Mouse (Mus musculus): ENCODE data around the gene Tead3. TPM values are rescaled to one million over a fixed set of nuclear protein-coding genes. Genes with fewer than 3 reads are reported as not detected.
A peak's percentile ranks its signal among the peaks of the same experiment; 100 is the strongest.
"Not testable (repeated sequence)": the region's sequence is repeated elsewhere in the genome, so short reads cannot be mapped to it uniquely, and the experiment has no call there.

Gene Tead3
- polyA plus RNA-seq, 1 experiment from 2014 or later = 13.3 TPM

GRCm38 (mm10) chr17:28341091-28341490 is 9.5 kb downstream of the Tead3 start:
- Histone ChIP-seq H3K36me3 (ENCODE audit: control insufficient read depth, insufficient read depth, low read length) (peaks cover 43% of the 10 kb centered on the region), H3K4me2 (ENCODE audit: low read length) (peak overlapping the region; percentile 48), H3K27me3 (replicated peaks; ENCODE audit: control insufficient read depth, insufficient read depth, low read length) (no peaks in the 10 kb centered on the region), H3K9ac (ENCODE audit: low read length) (peak overlapping the region; percentile 27; the same call in 1 of the 2 replicates), H3K27ac (ENCODE audit: low read depth) (peak overlapping the region; percentile 77), H3K9me3 (ENCODE audit: control insufficient read depth, low read length) (no peaks in the 10 kb centered on the region), H3K4me3 (ENCODE audit: low read depth, low read length) (no peak overlapping the region), H3K4me1 (replicated peaks; ENCODE audit: control insufficient read depth, insufficient read depth, low read length) (peaks cover 53% of the 10 kb centered on the region)
- 2% methylated on average over 26 of the region's 26 CpGs for WGBS
- peak; percentile 94 for DNase-seq (ENCODE audit: low spot score)
- ATAC-seq (replicated peaks; ENCODE audit: low FRiP score, low TSS enrichment, low read depth) = peak; percentile 77

GRCm38 (mm10) chr17:28340578-28340977 is 10.0 kb downstream of the Tead3 start:
- WGBS = 51% methylated on average over 7 of the region's 7 CpGs

GRCm38 (mm10) chr17:28337547-28337946 is 13.1 kb downstream of the Tead3 start:
- Histone ChIP-seq H3K9me3 (ENCODE audit: control insufficient read depth, low read length) (no peaks in the 10 kb centered on the region), H3K4me1 (replicated peaks; ENCODE audit: control insufficient read depth, insufficient read depth, low read length) (peaks cover 35% of the 10 kb centered on the region), H3K36me3 (ENCODE audit: control insufficient read depth, insufficient read depth, low read length) (peaks cover 63% of the 10 kb centered on the region), H3K9ac (ENCODE audit: low read length) (no peak overlapping the region), H3K4me3 (ENCODE audit: low read depth, low read length) (no peak overlapping the region), H3K27ac (ENCODE audit: low read depth) (no peak overlapping the region), H3K4me2 (ENCODE audit: low read length) (no peak overlapping the region), H3K27me3 (replicated peaks; ENCODE audit: control insufficient read depth, insufficient read depth, low read length) (no peaks in the 10 kb centered on the region)
- 89% methylated on average over 7 of the region's 7 CpGs for WGBS
- DNase-seq (ENCODE audit: low spot score) = no peak
- ATAC-seq (replicated peaks; ENCODE audit: low FRiP score, low TSS enrichment, low read depth) = no peak

More at GRCm38 (mm10) chr17:28340578-28340977, 10.0 kb downstream of the Tead3 start:
- Histone ChIP-seq H3K36me3 (ENCODE audit: control insufficient read depth, insufficient read depth, low read length) (peaks cover 48% of the 10 kb centered on the region), H3K27ac (ENCODE audit: low read depth) (peak overlapping the region; percentile 77), H3K9me3 (ENCODE audit: control insufficient read depth, low read length) (no peaks in the 10 kb centered on the region), H3K27me3 (replicated peaks; ENCODE audit: control insufficient read depth, insufficient read depth, low read length) (no peaks in the 10 kb centered on the region), H3K9ac (ENCODE audit: low read length) (peak overlapping the region; percentile 27; the same call in 1 of the 2 replicates), H3K4me1 (replicated peaks; ENCODE audit: control insufficient read depth, insufficient read depth, low read length) (peaks cover 48% of the 10 kb centered on the region), H3K4me2 (ENCODE audit: low read length) (peak overlapping the region; percentile 48), H3K4me3 (ENCODE audit: low read depth, low read length) (no peak overlapping the region)
- ATAC-seq (replicated peaks; ENCODE audit: low FRiP score, low TSS enrichment, low read depth) (peak; percentile 12; the same call in 1 of the 2 replicates), DNase-seq (ENCODE audit: low spot score) (no peak)

GRCm38 (mm10) chr17:28335267-28335666 is 15.3 kb downstream of the Tead3 start:
- no peak overlapping the region for H3K4me3 ChIP-seq (ENCODE audit: low read depth, low read length)
- H3K4me2 ChIP-seq (ENCODE audit: low read length) = no peak overlapping the region
- no peaks in the 10 kb centered on the region for H3K9me3 ChIP-seq (ENCODE audit: control insufficient read depth, low read length)
- ATAC-seq (replicated peaks; ENCODE audit: low FRiP score, low TSS enrichment, low read depth) (no peak), DNase-seq (ENCODE audit: low spot score) (no peak)
- H3K36me3 ChIP-seq (ENCODE audit: control insufficient read depth, insufficient read depth, low read length) = peaks cover 75% of the 10 kb centered on the region
- no peak overlapping the region for H3K27ac ChIP-seq (ENCODE audit: low read depth)
- no peak overlapping the region for H3K9ac ChIP-seq (ENCODE audit: low read length)
- no peaks in the 10 kb centered on the region for H3K27me3 ChIP-seq (replicated peaks; ENCODE audit: control insufficient read depth, insufficient read depth, low read length)
- H3K4me1 ChIP-seq (replicated peaks; ENCODE audit: control insufficient read depth, insufficient read depth, low read length) = peaks cover 22% of the 10 kb centered on the region
- WGBS = 75% methylated on average over 10 of the region's 10 CpGs

GRCm38 (mm10) chr17:28332915-28333546 is 17.6 kb downstream of the Tead3 start:
- Histone ChIP-seq H3K4me1 (replicated peaks; ENCODE audit: control insufficient read depth, insufficient read depth, low read length) (peaks cover 32% of the 10 kb centered on the region), H3K36me3 (ENCODE audit: control insufficient read depth, insufficient read depth, low read length) (peaks cover 66% of the 10 kb centered on the region), H3K9ac (ENCODE audit: low read length) (peak overlapping the region; percentile 20; the same call in 1 of the 2 replicates), H3K4me3 (ENCODE audit: low read depth, low read length) (no peak overlapping the region), H3K27ac (ENCODE audit: low read depth) (peak overlapping the region; percentile 47; the same call in 1 of the 2 replicates), H3K27me3 (replicated peaks; ENCODE audit: control insufficient read depth, insufficient read depth, low read length) (no peaks in the 10 kb centered on the region), H3K9me3 (ENCODE audit: control insufficient read depth, low read length) (no peaks in the 10 kb centered on the region), H3K4me2 (ENCODE audit: low read length) (peak overlapping the region; percentile 25)
- no peak for ATAC-seq (replicated peaks; ENCODE audit: low FRiP score, low TSS enrichment, low read depth)
- WGBS = 45% methylated on average over 31 of the region's 31 CpGs
- DNase-seq (ENCODE audit: low spot score) = peak; percentile 67

GRCm38 (mm10) chr17:28332113-28332914 is 18.3 kb downstream of the Tead3 start:
- 55% methylated on average over 13 of the region's 13 CpGs for WGBS

GRCm38 (mm10) chr17:28331241-28332112 is 19.1 kb downstream of the Tead3 start:
- H3K9me3 ChIP-seq (ENCODE audit: control insufficient read depth, low read length) = no peaks in the 10 kb centered on the region
- 25% methylated on average over 6 of the region's 7 CpGs for WGBS
- ATAC-seq (replicated peaks; ENCODE audit: low FRiP score, low TSS enrichment, low read depth) = no peak
- H3K27ac ChIP-seq (ENCODE audit: low read depth) = peak overlapping the region; percentile 47; the same call in 1 of the 2 replicates
- H3K4me2 ChIP-seq (ENCODE audit: low read length) = no peak overlapping the region
- DNase-seq (ENCODE audit: low spot score) = peak; percentile 78
- H3K4me1 ChIP-seq (replicated peaks; ENCODE audit: control insufficient read depth, insufficient read depth, low read length) = peaks cover 43% of the 10 kb centered on the region
- H3K9ac ChIP-seq (ENCODE audit: low read length) = no peak overlapping the region
- no peak overlapping the region for H3K4me3 ChIP-seq (ENCODE audit: low read depth, low read length)
- H3K27me3 ChIP-seq (replicated peaks; ENCODE audit: control insufficient read depth, insufficient read depth, low read length) = no peaks in the 10 kb centered on the region
- H3K36me3 ChIP-seq (ENCODE audit: control insufficient read depth, insufficient read depth, low read length) = peaks cover 57% of the 10 kb centered on the region

More at GRCm38 (mm10) chr17:28332113-28332914, 18.3 kb downstream of the Tead3 start:
- Histone ChIP-seq H3K27me3 (replicated peaks; ENCODE audit: control insufficient read depth, insufficient read depth, low read length) (no peaks in the 10 kb centered on the region), H3K9me3 (ENCODE audit: control insufficient read depth, low read length) (no peaks in the 10 kb centered on the region), H3K4me3 (ENCODE audit: low read depth, low read length) (no peak overlapping the region), H3K27ac (ENCODE audit: low read depth) (peak overlapping the region; percentile 47), H3K4me2 (ENCODE audit: low read length) (no peak overlapping the region; the same call in 1 of the 2 replicates), H3K9ac (ENCODE audit: low read length) (no peak overlapping the region), H3K4me1 (replicated peaks; ENCODE audit: control insufficient read depth, insufficient read depth, low read length) (peaks cover 37% of the 10 kb centered on the region), H3K36me3 (ENCODE audit: control insufficient read depth, insufficient read depth, low read length) (peaks cover 59% of the 10 kb centered on the region)
- peak; percentile 71 for DNase-seq (ENCODE audit: low spot score)
- ATAC-seq (replicated peaks; ENCODE audit: low FRiP score, low TSS enrichment, low read depth) = no peak; the same call in 1 of the 2 replicates

- not testable (repeated sequence) for H3K9me3 ChIP-seq (ENCODE audit: control insufficient read depth, low read length); H3K27me3 ChIP-seq (replicated peaks; ENCODE audit: control insufficient read depth, insufficient read depth, low read length); H3K9ac ChIP-seq (ENCODE audit: low read length); DNase-seq (ENCODE audit: low spot score); H3K27ac ChIP-seq (ENCODE audit: low read depth); ATAC-seq (replicated peaks; ENCODE audit: low FRiP score, low TSS enrichment, low read depth); H3K4me3 ChIP-seq (ENCODE audit: low read depth, low read length)
- peak overlapping the region; percentile 98 for H3K4me2 ChIP-seq (ENCODE audit: low read length)
- WGBS = 51% methylated on average over 6 of the region's 8 CpGs
- H3K36me3 ChIP-seq (ENCODE audit: control insufficient read depth, insufficient read depth, low read length) = peaks cover 56% of the 10 kb centered on the region
- H3K4me1 ChIP-seq (replicated peaks; ENCODE audit: control insufficient read depth, insufficient read depth, low read length) = peaks cover 43% of the 10 kb centered on the region
Observed at GRCm38 (mm10) chr17:28330590-28330989, 20.0 kb downstream of the Tead3 start.

Data from intestine, embryonic 14.5 days (tissue).